Mouse (Mus musculus): ENCODE measurements around the gene Rnf181.

Rnf181 gene

GRCm38 (mm10) chr6:72366844-72367443 is at the start of gene Rnf181:
Gene Rnf181 (minus strand): TSS chr6:72366956.
- no peak for DNase-seq (ENCODE audit: low read depth, low spot score)

- DNase-seq (ENCODE audit: low read depth, low spot score) = no peak
These were observed 49.4 kb upstream of the Rnf181 start for GRCm38 (mm10) chr6:72415964-72416772.

- DNase-seq (ENCODE audit: low read depth, low spot score) = no peak
These were observed 48.4 kb upstream of the Rnf181 start for GRCm38 (mm10) chr6:72415181-72415580.

GRCm38 (mm10) chr6:72414076-72414756 is 47.5 kb upstream of the Rnf181 start, which contains the start of gene Ggcx:
Gene Ggcx (plus strand): TSS chr6:72414308.
- DNase-seq (ENCODE audit: low read depth, low spot score) = peak; percentile 97

GRCm38 (mm10) chr6:72410518-72410917 is 43.8 kb upstream of the Rnf181 start:
- no peak for DNase-seq (ENCODE audit: low read depth, low spot score)

- no peak for DNase-seq (ENCODE audit: low read depth, low spot score)
These were observed 43.2 kb upstream of the Rnf181 start for GRCm38 (mm10) chr6:72410003-72410402.

- peak; percentile 92 for DNase-seq (ENCODE audit: low read depth, low spot score)
These were observed 42.8 kb upstream of the Rnf181 start for GRCm38 (mm10) chr6:72409567-72409966.

- DNase-seq (ENCODE audit: low read depth, low spot score) = peak; percentile 96
These were observed 40.4 kb upstream of the Rnf181 start for GRCm38 (mm10) chr6:72407119-72407518.

GRCm38 (mm10) chr6:72405356-72405755 is 38.6 kb upstream of the Rnf181 start:
- DNase-seq (ENCODE audit: low read depth, low spot score) = no peak

GRCm38 (mm10) chr6:72401875-72402274 is 35.1 kb upstream of the Rnf181 start:
- DNase-seq (ENCODE audit: low read depth, low spot score) = peak; percentile 77

GRCm38 (mm10) chr6:72399967-72400366 is 33.2 kb upstream of the Rnf181 start:
- no peak for DNase-seq (ENCODE audit: low read depth, low spot score)

GRCm38 (mm10) chr6:72396837-72397251 is 30.1 kb upstream of the Rnf181 start:
- no peak for DNase-seq (ENCODE audit: low read depth, low spot score)

GRCm38 (mm10) chr6:72392341-72392740 is 25.6 kb upstream of the Rnf181 start:
- DNase-seq (ENCODE audit: low read depth, low spot score) = no peak

- DNase-seq (ENCODE audit: low read depth, low spot score) = no peak
These were observed 24.2 kb upstream of the Rnf181 start for GRCm38 (mm10) chr6:72390795-72391521.

- DNase-seq (ENCODE audit: low read depth, low spot score) = peak; percentile 61
These were observed 23.4 kb upstream of the Rnf181 start, which contains the start of gene Vamp8 for GRCm38 (mm10) chr6:72389941-72390771. Gene Vamp8 (minus strand): TSS chr6:72390703.

- DNase-seq (ENCODE audit: low read depth, low spot score) = no peak
These were observed 22.8 kb upstream of the Rnf181 start for GRCm38 (mm10) chr6:72389471-72389940.

- no peak for DNase-seq (ENCODE audit: low read depth, low spot score)
These were observed 22.1 kb upstream of the Rnf181 start for GRCm38 (mm10) chr6:72388791-72389329.

- no peak for DNase-seq (ENCODE audit: low read depth, low spot score)
These were observed 21.5 kb upstream of the Rnf181 start for GRCm38 (mm10) chr6:72388266-72388665.

GRCm38 (mm10) chr6:72387816-72388215 is 21.1 kb upstream of the Rnf181 start:
- no peak for DNase-seq (ENCODE audit: low read depth, low spot score)

- DNase-seq (ENCODE audit: low read depth, low spot score) = no peak
These were observed 19.8 kb upstream of the Rnf181 start for GRCm38 (mm10) chr6:72386561-72386960.

Data from brain, adult 2 months (tissue).